ENCODE assay signal across 8 mouse cellular contexts in genomic region chr8:126970579-126971313, GRCm38 (mm10). TPM values are rescaled to one million over a fixed set of nuclear protein-coding genes. Genes with fewer than 3 reads are reported as not detected.
DNase-seq lines count a peak whose midpoint lies in the region; ATAC-seq and TF ChIP-seq lines count a peak whose summit lies in the region.

TSS of gene Rbm34 (minus strand) at chr8:126971071.

- peaks cover 36% of the 10 kb centered on the region for H3K36me3 ChIP-seq in hindbrain, embryonic 10.5 days
- 0 out of 2 replicates have a peak, but pooled peaks cover 5% of the 10 kb centered on the region for H3K36me3 ChIP-seq in lung, postnatal 0 days (ENCODE audit: insufficient read depth, low read length)

- peak within 1 kb of the TSS; percentile 91 for H3K4me3 ChIP-seq in hindbrain, embryonic 10.5 days
- H3K4me3 ChIP-seq in lung, postnatal 0 days (ENCODE audit: low read depth, low read length), result peak within 1 kb of the TSS; percentile 86

- peak within 1 kb of the TSS; percentile 51 for H3K9ac ChIP-seq in lung, postnatal 0 days (replicated peaks; ENCODE audit: low read depth)

- H3K27ac ChIP-seq in hindbrain, embryonic 10.5 days, result peak within 1 kb of the TSS; percentile 86
- 0 out of 2 replicates have a peak within 1 kb of the TSS, but pooled peaks have one; percentile 35 for H3K27ac ChIP-seq in lung, postnatal 0 days (ENCODE audit: low read length)

- no peak; the same call in 1 of the 2 replicates for TF ChIP-seq CTCF in lung, postnatal 0 days (IDR thresholded peaks at IDR 0.05)

- H3K4me1 ChIP-seq in hindbrain, embryonic 10.5 days (replicated peaks), result peaks cover 16% of the 10 kb centered on the region
- peaks cover 2% of the 10 kb centered on the region; the same call in 1 of the 2 replicates for H3K4me1 ChIP-seq in lung, postnatal 0 days (ENCODE audit: insufficient read depth, low read depth, low read length)

- DNase-seq in MEL-GATA-1-ER (ENCODE audit: extremely low read depth, low read depth), result peak; percentile 93
- peak; percentile 94 for DNase-seq in cerebellum, adult 8-10 months
- peak; percentile 93 for DNase-seq in hindbrain, embryonic 10.5 days (ENCODE audit: low spot score)
- peak; percentile 90 for DNase-seq in layer of hippocampus, adult 9-11 months
- DNase-seq in lung, postnatal 0 days (ENCODE audit: low spot score), result peak; percentile 98
- peak; percentile 92 for DNase-seq in ovary, postnatal 14 days (ENCODE audit: low spot score)
- DNase-seq in thymus, postnatal 14 days, result peak; percentile 93

- no peaks in the 10 kb centered on the region for H3K9me3 ChIP-seq in hindbrain, embryonic 10.5 days
- no peaks in the 10 kb centered on the region for H3K9me3 ChIP-seq in lung, postnatal 0 days (ENCODE audit: low read length)

- peak; percentile 54; the same call in 1 of the 2 replicates for TF ChIP-seq EP300 in lung, postnatal 0 days (IDR thresholded peaks at IDR 0.05)

- peak; percentile 99 for ATAC-seq in frontal cortex, adult (ENCODE audit: low TSS enrichment)
- ATAC-seq in lung, postnatal 0 days, result peak; percentile 99

- H3K27me3 ChIP-seq in hindbrain, embryonic 10.5 days (ENCODE audit: insufficient read depth, poor library complexity, severe bottlenecking), result no peaks in the 10 kb centered on the region
- H3K27me3 ChIP-seq in lung, postnatal 0 days (replicated peaks; ENCODE audit: insufficient read depth, low read length), result no peaks in the 10 kb centered on the region

- under 1% methylated on average over 50 of the region's 50 CpGs for WGBS in hindbrain, embryonic 10.5 days
- WGBS in lung, postnatal 0 days, result 4% methylated on average over 43 of the region's 50 CpGs

- peak within 1 kb of the TSS; percentile 82 for H3K4me2 ChIP-seq in lung, postnatal 0 days (replicated peaks; ENCODE audit: low read depth, low read length)

RNA-seq across cellular contexts. Expression of gene Rbm34, which starts in this region (rescaled TPM):
- 22.2 and 22.6 TPM in 2 replicates for polyA plus RNA-seq in hindbrain, embryonic 10.5 days (2016; fragmentation: Nextera tagmentation; extraction: Ambion mirVana)
- polyA plus RNA-seq in lung, postnatal 0 days (2015; fragmentation: Nextera tagmentation; extraction: Ambion mirVana), result 15.5 and 18.9 TPM in 2 replicates

Comparison
In these comparisons a context has a peak if more than half of its experiments do, and no peak if none do; other contexts are left out.
1. Peak in every context shown above with its lines: DNase-seq, ATAC-seq, H3K4me3 ChIP-seq and H3K27ac ChIP-seq.